Mouse (Mus musculus) frontal cortex, adult (tissue): ENCODE results near the gene Ccdc9b.

Source experiments
- ATAC-seq: cut with Nextera tagmentation; 2 replicates; pipeline ENCODE4 v1.9.2; 2017; ENCODE audit warnings: mild to moderate bottlenecking, moderate library complexity, mixed read lengths; ENCODE audit not compliant: low TSS enrichment

The Ccdc9b gene

DNA sequence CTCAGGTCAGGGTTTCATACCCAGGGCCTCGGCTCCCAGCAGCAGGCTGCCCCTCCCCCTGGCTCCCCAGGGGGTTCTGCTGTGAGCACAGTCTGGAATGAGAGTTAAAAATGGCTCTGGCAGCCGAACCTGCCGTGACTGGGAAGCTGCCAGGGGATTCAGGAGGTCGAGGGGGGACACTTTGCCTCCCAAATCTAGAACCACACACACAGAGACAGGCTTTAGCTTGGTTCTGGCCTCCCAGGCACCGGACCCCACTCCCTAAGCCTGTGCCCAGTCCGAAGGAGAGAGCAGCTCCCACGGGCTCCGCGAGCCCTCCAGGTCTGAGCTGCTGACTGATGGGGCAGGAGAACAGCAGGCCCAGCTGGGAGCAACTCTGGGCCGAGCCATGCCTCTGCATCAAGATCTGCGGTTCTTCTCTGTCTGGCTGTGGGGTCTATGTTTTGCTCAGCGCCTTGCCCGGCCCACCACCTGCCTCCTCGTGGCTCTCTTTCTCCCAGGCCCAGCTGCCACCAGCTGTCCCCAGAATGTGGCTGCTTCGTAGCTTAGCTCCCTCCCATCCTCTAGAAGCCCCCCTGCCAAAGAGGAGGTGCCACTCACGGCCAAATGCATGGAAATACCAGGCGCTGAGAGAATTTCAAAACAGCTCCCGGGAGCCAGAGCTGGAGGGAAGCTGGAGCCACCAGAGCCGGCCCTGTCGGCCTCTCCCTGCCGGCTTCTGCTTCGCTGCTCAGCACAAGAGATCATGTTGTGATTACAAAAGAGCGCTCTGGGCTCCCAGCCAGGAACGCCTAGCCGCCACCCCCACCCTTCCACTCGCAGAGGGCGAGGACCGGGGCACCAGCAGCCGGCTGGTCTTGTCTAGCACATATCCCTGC is at the start of gene Ccdc9b:
Gene Ccdc9b, minus strand, starts transcription at position 756 of the 878 bp plus-strand sequence.
- peak; percentile 64 for ATAC-seq

DNA sequence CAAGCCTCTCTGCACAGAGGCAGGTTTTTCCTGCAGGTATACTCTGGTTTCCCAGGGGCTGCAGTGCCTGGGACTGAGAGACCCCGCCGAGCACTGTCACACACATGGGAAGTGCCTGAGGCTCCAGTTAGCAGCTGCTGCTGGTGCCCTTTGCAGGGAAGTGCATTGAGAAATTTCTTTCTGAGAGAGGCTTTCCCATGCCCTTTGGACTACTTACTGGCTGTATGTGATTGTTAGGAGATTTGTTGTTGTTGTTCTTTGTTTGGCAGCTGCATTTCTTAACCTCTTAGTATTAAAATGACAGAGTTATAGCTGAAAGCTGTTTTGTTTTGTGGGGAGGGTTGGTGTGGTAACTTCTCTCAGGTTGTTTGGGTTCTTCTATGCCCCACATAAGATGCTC is 48.4 kb upstream of the Ccdc9b start:
- no peak for ATAC-seq

DNA sequence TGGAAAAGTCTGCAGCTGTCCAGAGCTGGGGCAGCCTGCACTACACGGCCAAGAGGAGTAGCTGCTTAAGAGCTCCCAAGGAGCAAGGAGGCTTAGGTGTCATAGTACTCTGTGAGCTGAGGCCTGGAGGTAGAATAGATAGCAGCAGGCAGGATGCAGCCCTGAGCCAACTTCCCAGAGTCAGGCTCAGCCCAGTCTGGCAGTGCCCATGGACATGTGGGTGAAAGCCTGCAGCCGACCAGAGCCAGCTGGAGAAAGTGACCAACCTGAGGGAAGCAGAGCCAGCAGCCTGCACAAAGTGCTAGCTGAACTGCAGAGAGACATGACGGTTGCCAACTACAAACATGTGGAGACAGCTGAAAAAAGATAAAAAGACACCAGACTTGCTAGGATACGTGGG is 44.4 kb upstream of the Ccdc9b start:
- peak; percentile 57 for ATAC-seq

DNA sequence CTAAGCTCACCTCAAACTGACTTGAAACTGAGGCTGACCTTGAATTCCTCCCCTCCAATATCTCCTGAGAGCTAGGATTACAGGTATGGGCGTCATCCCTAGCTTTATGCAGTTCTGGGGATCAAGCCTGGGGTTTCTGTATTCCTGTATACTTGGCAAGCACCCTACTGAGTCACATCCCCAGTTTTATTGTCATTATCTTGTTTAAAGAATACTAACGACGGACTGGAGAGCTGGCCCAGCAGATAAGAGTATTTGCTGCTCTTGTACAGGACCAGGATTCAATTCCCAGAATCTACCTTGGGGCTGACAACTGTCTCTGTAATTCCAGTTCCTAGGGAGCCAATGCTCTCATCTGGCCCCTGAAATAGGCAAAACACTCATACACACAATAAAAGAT is 43.3 kb upstream of the Ccdc9b start:
- ATAC-seq, result no peak

DNA sequence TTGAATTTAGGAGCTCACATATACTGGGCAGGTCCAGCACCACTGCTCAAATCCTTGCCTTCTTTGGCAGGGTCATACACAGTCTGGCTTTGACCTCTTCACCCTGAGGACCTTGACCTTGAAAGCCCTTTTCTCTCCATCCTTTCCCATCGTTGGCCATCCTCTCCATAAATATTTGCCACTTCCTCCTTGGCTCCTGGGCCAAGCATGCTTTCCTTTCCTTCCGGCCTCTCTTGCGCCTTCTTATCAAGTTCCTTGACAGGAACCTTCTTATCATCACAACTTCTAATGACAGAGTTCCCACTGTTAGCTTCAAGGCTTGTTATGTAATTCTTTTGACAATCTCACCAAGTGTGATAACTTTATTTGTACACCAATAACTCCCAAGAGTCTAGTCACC is 42.7 kb upstream of the Ccdc9b start:
- no peak for ATAC-seq

DNA sequence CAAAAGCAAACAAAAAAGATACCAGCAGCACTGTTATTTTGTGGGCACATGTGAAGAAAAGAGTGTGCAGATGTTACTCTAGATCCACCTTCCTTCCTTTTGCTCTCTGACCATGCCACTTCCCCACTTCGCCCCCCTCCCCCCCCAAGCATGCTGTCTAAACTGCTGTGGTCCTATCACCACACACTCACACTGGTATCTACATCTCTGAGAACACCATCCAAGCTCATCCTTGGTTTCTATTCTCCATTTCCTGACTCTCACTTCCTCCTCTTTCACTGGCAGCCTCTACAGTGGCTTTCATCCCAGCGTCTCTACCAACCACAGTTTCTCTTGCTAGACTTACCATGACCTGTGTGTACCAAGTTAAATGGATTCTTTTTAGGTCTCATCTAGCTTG is 42.0 kb upstream of the Ccdc9b start:
- no peak for ATAC-seq

GRCm38 (mm10) chr2:118802542-118803118 is 40.2 kb upstream of the Ccdc9b start:
- no peak for ATAC-seq

DNA sequence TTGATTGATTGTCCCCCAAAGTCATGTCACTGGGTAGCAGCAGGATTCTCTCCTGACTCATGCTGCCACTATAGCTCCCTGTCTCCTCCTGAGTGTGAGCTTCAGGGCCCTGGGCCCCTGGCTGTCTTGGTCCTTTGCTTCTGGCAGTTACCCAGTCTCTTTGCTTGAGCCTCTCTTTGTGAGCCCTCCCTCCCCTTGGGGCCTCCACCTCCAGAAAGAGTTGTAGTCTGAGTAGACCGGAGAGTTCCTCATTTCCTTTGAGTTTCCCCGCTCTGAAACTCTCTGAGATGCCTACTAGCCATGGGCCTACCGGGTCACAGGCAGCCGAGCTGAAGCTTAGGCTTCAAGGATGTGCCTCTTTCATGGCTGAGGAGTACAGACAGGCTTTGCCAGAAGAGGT is 31.2 kb upstream of the Ccdc9b start:
- no peak for ATAC-seq

GRCm38 (mm10) chr2:118792259-118792613 is 29.8 kb upstream of the Ccdc9b start:
- ATAC-seq, result no peak

DNA sequence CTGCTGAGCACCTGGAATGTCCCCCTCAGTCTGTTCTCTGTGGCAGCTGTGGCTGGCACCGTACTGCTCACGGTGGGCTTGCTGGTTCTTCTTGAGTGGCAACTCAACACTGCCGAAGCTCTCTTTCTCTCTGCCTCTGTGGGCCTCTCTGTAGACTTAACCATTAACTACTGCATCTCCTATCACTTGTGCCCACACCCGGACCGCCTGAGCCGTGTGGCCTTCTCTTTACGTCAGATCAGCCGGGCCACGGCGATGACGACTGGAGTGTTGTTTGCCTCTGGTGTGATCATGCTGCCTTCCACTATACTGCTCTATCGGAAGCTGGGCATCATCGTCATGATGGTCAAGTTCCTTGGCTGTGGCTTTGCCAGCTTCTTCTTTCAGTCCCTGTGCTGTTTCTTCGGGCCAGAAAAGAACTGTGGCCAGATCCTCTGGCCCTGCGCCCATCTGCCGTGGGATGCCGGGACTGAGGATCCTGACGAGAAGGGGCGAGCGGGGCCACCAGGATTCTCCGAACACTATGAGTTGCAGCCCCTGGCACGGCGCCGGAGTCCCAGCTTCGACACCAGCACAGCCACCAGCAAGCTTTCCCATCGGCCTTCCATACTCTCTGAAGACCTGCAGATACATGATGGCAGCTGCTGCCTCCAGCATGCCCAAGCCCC is 29.3 kb upstream of the Ccdc9b start:
- no peak for ATAC-seq

- ATAC-seq, result peak; percentile 25; the same call in 1 of the 2 replicates
Observed at GRCm38 (mm10) chr2:118790551-118791525, 28.4 kb upstream of the Ccdc9b start.

GRCm38 (mm10) chr2:118790221-118790550 is 27.7 kb upstream of the Ccdc9b start:
- peak; percentile 52; the same call in 1 of the 2 replicates for ATAC-seq

- 0 out of 2 replicates have a peak, but pooled peaks have one; percentile 7 for ATAC-seq
Observed at GRCm38 (mm10) chr2:118789501-118789900, 27.0 kb upstream of the Ccdc9b start.

DNA sequence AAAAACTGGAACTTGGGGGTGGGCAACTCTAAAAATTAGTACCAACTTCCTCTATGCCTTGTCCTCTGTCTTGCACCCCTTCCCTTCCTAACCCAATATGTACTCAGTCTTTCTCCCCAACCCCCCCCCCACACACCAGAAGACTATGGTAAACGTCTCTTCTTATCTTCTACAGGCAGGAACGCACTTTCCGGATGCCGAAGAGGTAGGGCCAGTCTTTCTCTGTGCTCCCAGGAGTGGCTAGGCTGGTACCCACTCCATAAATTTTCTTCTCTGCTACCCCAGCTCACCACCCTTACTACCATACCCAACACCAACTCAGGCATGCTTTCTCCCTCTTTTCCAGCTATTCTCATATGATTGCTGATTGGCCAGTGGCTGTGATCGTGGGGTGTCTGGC is 24.1 kb upstream of the Ccdc9b start:
- no peak for ATAC-seq

DNA sequence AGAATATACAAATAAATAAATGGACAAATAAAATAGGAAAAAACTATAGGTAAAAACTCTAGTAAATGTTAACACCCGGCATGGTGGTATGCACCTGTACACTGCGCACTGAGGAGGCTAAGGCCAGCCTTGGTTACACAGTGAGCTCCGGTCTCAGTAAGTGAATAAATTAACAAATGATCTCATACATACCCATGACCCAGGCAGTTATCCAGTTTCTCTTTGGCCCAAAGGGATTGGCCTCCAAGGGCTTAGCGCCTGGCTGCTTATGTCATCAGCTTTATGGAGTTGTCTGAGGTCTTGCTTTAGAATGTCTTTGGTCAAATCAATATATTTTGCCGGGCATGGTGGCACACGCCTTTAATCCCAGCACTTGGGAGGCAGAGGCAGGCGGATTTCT is 21.2 kb upstream of the Ccdc9b start:
- no peak for ATAC-seq

GRCm38 (mm10) chr2:118783093-118783492 is 20.6 kb upstream of the Ccdc9b start:
- ATAC-seq, result no peak

DNA sequence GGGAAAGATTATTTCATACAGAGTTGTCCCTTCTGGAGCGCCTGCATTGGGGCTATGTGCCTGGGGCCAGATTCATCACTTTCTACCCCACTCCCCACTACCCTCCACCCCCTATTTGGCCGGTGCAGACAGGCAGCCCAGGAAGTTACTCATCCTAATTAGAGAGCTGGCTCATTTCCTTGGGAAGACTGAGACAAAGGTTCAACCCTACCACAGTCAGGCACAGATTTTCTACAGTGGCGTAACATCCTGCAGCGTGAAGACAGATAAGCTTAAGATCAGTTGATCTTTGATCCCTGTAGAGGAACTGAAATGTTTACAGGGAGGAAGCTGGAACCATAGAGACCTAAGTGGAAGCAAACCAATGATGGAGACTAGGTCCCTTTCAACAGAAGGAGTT is 19.8 kb upstream of the Ccdc9b start:
- no peak for ATAC-seq

GRCm38 (mm10) chr2:118781115-118781514 is 18.7 kb upstream of the Ccdc9b start:
- ATAC-seq, result no peak

GRCm38 (mm10) chr2:118779504-118780480 is 17.3 kb upstream of the Ccdc9b start, which contains the start of gene Disp2:
Gene Disp2 (plus strand): TSS chr2:118779719.
- peak; percentile 83 for ATAC-seq

GRCm38 (mm10) chr2:118779065-118779464 is 16.6 kb upstream of the Ccdc9b start:
- ATAC-seq, result peak; percentile 1; the same call in 1 of the 2 replicates
